Mouse (Mus musculus): ENCODE data around the gene Impad1. TPM values are rescaled to one million over a fixed set of nuclear protein-coding genes. Genes with fewer than 3 reads are reported as not detected.

Impad1 gene
- 47.0 TPM for polyA plus RNA-seq (2014; fragmentation: Illumina TruSeq; extraction: RNeasy Lipid Tissue Mini Kit (QIAGEN cat#74804); ENCODE audit: low read depth, low replicate concordance)

GRCm38 (mm10) chr4:4792992-4793834 is at the start of gene Impad1:
Impad1 (minus strand) TSS chr4:4793355.

Data from liver, adult 10 weeks (tissue).